Mouse (Mus musculus): ENCODE data around the gene Ubtfl1. TPM values are rescaled to one million over a fixed set of nuclear protein-coding genes. Genes with fewer than 3 reads are reported as not detected.
"Not testable (repeated sequence)": the region's sequence is repeated elsewhere in the genome, so short reads cannot be mapped to it uniquely, and the experiment has no call there.

The Ubtfl1 gene
- not detected in 2 replicates for polyA plus RNA-seq (2012; rRNA removed)

DNA sequence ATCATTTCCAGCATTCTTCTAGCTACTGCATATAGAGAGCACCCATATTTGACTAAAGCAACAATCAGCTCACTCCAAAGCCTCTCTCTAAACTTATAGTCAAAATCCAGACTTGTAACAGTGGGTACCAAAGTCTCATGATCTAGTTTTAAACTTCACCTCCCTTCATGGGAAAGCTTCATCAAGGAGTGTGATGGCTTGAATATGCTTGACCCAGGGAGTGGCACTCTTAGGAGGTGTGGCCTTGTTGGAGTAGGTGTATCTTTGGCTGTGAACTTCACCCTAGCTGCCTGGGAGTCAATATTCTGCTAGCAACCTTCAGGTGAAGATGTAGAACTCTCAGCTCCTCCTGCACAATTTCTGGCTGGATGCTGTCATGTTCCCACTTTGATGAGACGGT lies at the start of gene Ubtfl1:
Gene Ubtfl1 (plus strand): TSS at position 301 of the 400 bp plus-strand sequence.
- DNase-seq, result no peak
- 56% methylated on average over 1 of the region's 1 CpGs for whole genome bisulfite sequencing
- no peaks in the 10 kb centered on the region for H3K27me3 ChIP-seq (ENCODE audit: control insufficient read depth, insufficient read depth, low read length)
- TF ChIP-seq CTCF (IDR thresholded peaks at IDR 0.05; ENCODE audit: borderline replicate concordance, control insufficient read depth, extremely low read depth, insufficient read depth, low read length, poor library complexity), result no peak
- no peak for TF ChIP-seq POLR2A (IDR thresholded peaks at IDR 0.05; ENCODE audit: control insufficient read depth, extremely low read depth, insufficient read depth, low read length, poor library complexity)
- no peak within 1 kb of the TSS for H3K4me3 ChIP-seq (ENCODE audit: control insufficient read depth, insufficient read depth, low read length)
- no peak within 1 kb of the TSS for H3K27ac ChIP-seq (ENCODE audit: control insufficient read depth, insufficient read depth, low read length)
- no peaks in the 10 kb centered on the region for H3K4me1 ChIP-seq (replicated peaks; ENCODE audit: control insufficient read depth, insufficient read depth, low read length)
- no peaks in the 10 kb centered on the region for H3K36me3 ChIP-seq (ENCODE audit: control insufficient read depth, insufficient read depth, low read length)

DNA sequence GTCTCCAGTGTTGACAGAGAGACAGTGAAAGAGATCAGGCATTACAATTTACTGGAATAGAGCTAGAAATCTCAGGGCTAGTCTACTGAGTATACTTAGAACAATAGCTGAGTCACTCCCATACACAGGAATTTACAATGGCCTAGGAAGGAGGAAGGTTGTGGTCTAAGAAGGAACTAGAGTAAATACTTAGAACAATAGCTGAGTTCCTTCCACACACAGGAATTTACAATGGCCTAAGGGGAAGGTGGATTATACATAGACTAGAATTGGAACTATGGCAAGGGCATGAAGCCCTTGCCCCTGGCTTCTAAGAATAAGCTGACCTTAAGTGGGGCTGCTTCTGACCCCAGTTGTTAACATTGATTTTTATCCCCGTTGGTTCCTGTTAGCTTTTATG lies 31.2 kb upstream of the Ubtfl1 start:
- not testable (repeated sequence) for H3K27me3 ChIP-seq (ENCODE audit: control insufficient read depth, insufficient read depth, low read length); H3K4me3 ChIP-seq (ENCODE audit: control insufficient read depth, insufficient read depth, low read length); H3K36me3 ChIP-seq (ENCODE audit: control insufficient read depth, insufficient read depth, low read length); DNase-seq; H3K27ac ChIP-seq (ENCODE audit: control insufficient read depth, insufficient read depth, low read length); H3K4me1 ChIP-seq (replicated peaks; ENCODE audit: control insufficient read depth, insufficient read depth, low read length)
- WGBS, result 75% methylated on average over 1 of the region's 1 CpGs

DNA sequence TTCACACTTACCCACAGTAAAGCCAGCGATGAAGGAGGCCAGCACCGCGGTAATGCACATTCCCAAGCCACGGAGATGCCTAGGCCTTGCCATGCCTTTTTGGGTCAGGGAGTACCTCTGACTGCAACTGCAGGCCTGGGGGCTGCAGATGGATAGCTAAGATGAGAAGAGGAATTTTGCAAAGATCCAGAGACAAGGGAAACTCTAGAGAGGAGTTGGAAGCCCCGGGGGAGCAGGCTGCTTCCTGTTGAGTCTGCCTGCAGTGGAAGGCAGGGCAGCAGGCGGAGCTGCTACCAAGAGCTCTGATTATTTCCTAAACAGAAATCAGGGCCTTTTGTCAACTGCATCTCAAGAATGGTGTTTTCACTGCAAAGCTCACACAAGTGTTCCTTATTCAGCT lies 18.4 kb upstream of the Ubtfl1 start:
- Histone ChIP-seq H3K4me1 (replicated peaks; ENCODE audit: control insufficient read depth, insufficient read depth, low read length) (no peaks in the 10 kb centered on the region), H3K4me3 (ENCODE audit: control insufficient read depth, insufficient read depth, low read length) (no peak overlapping the region), H3K36me3 (ENCODE audit: control insufficient read depth, insufficient read depth, low read length) (no peaks in the 10 kb centered on the region), H3K27me3 (ENCODE audit: control insufficient read depth, insufficient read depth, low read length) (no peaks in the 10 kb centered on the region), H3K27ac (ENCODE audit: control insufficient read depth, insufficient read depth, low read length) (no peak overlapping the region)
- 38% methylated on average over 6 of the region's 6 CpGs for WGBS
- TF ChIP-seq POLR2A (IDR thresholded peaks at IDR 0.05; ENCODE audit: control insufficient read depth, extremely low read depth, insufficient read depth, low read length, poor library complexity), result no peak
- TF ChIP-seq CTCF (IDR thresholded peaks at IDR 0.05; ENCODE audit: borderline replicate concordance, control insufficient read depth, extremely low read depth, insufficient read depth, low read length, poor library complexity), result no peak
- no peak for DNase-seq

DNA sequence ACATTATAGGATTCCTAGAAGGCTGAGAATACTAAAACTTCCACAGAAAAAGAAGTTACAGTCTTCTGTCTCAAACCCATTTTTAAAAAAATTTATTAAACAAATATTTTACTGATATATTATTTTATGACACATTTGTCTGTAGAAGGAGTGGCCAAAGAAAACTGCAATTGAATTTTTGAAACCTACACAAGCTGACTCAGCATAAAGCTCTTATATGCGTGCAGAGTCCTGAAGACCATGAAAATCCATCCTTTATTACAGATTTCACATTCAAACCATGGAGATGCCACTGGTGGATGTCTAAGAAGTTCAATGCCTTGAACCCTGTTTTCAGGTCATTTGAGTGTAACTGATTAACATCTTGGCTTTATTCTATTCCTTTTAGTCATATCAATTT lies 4.6 kb upstream of the Ubtfl1 start:
- H3K4me3 ChIP-seq (ENCODE audit: control insufficient read depth, insufficient read depth, low read length), result no peak overlapping the region
- TF ChIP-seq CTCF (IDR thresholded peaks at IDR 0.05; ENCODE audit: borderline replicate concordance, control insufficient read depth, extremely low read depth, insufficient read depth, low read length, poor library complexity), result no peak
- no peak for TF ChIP-seq POLR2A (IDR thresholded peaks at IDR 0.05; ENCODE audit: control insufficient read depth, extremely low read depth, insufficient read depth, low read length, poor library complexity)

DNA sequence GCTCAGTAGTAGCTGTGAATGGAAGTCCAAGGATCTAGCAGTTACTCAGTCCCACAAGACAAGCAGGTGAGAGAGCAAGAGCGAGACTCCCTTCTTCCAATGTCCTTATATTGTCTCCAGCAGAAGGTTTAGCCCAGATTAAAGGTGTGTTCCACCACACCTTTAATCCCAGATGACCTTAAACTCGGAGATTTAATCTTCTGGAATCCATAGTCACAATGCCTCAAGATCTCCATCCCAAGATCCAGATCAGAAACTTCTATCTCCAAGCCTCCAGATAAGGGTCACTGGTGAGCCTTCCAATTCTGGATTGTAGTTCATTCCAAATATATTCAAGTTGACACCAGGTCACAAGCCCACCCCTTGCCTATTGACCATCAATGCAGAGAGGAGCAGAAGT lies 1.3 kb upstream of the Ubtfl1 start, which contains the start of gene Naalad2:
Gene Naalad2 (minus strand): TSS at position 101 of the 400 bp plus-strand sequence.
- not testable (repeated sequence) for DNase-seq; H3K4me3 ChIP-seq (ENCODE audit: control insufficient read depth, insufficient read depth, low read length); H3K4me1 ChIP-seq (replicated peaks; ENCODE audit: control insufficient read depth, insufficient read depth, low read length); H3K27ac ChIP-seq (ENCODE audit: control insufficient read depth, insufficient read depth, low read length); H3K36me3 ChIP-seq (ENCODE audit: control insufficient read depth, insufficient read depth, low read length); H3K27me3 ChIP-seq (ENCODE audit: control insufficient read depth, insufficient read depth, low read length)
- 71% methylated on average over 2 of the region's 2 CpGs for WGBS

More for the DNA sequence above, 4.6 kb upstream of the Ubtfl1 start:
- Histone ChIP-seq H3K36me3 (ENCODE audit: control insufficient read depth, insufficient read depth, low read length) (no peaks in the 10 kb centered on the region), H3K27ac (ENCODE audit: control insufficient read depth, insufficient read depth, low read length) (no peak overlapping the region), H3K4me1 (replicated peaks; ENCODE audit: control insufficient read depth, insufficient read depth, low read length) (no peaks in the 10 kb centered on the region), H3K27me3 (ENCODE audit: control insufficient read depth, insufficient read depth, low read length) (no peaks in the 10 kb centered on the region)
- DNase-seq, result no peak
- 79% methylated on average over 1 of the region's 1 CpGs for whole genome bisulfite sequencing

DNA sequence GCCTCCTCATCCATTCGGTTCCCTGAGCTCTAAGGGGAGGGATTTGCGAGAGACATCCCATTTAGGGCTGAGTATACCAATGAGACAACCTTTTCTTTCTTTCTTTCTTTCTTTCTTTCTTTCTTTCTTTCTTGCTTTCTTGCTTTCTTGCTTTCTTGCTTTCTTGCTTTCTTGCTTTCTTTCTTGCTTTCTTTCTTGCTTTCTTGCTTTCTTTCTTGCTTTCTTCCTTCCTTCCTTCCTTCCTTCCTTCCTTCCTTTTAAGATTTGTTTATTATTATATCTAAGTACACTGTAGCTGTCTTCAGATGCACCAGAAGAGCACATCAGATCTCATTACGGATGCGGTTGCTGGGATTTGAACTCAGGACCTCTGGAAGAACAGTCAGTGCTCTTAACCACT lies 8.2 kb downstream of the Ubtfl1 start:
- H3K36me3 ChIP-seq (ENCODE audit: control insufficient read depth, insufficient read depth, low read length); H3K4me1 ChIP-seq (replicated peaks; ENCODE audit: control insufficient read depth, insufficient read depth, low read length); H3K27me3 ChIP-seq (ENCODE audit: control insufficient read depth, insufficient read depth, low read length); H3K27ac ChIP-seq (ENCODE audit: control insufficient read depth, insufficient read depth, low read length); DNase-seq; H3K4me3 ChIP-seq (ENCODE audit: control insufficient read depth, insufficient read depth, low read length): not testable (repeated sequence)
- WGBS, result 84% methylated on average over 4 of the region's 4 CpGs

DNA sequence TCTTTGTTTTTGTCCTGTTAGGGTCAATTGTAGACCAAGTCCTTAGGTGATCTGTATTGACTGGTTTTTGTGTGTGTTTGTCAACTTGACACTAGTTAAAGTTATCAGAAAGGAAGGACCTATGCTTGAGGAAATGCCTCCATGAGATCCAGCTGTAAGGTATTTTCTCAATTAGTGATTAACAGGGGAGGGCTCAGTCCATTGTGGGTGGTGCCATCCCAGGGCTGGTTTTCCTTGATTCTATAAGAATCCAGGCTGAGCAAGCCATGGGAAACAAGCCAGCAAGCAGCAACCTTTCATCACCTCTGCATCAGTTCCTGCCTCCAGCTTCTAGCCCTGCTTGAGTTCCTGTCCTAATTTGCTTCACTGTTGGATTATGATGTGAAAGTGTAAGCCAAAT lies 26.1 kb downstream of the Ubtfl1 start, which contains the start of gene Mbd3l2:
Gene Mbd3l2 (plus strand): TSS at position 301 of the 400 bp plus-strand sequence.
- Histone ChIP-seq H3K4me1 (replicated peaks; ENCODE audit: control insufficient read depth, insufficient read depth, low read length) (no peaks in the 10 kb centered on the region), H3K36me3 (ENCODE audit: control insufficient read depth, insufficient read depth, low read length) (no peaks in the 10 kb centered on the region), H3K27ac (ENCODE audit: control insufficient read depth, insufficient read depth, low read length) (no peak within 1 kb of the TSS), H3K4me3 (ENCODE audit: control insufficient read depth, insufficient read depth, low read length) (no peak within 1 kb of the TSS), H3K27me3 (ENCODE audit: control insufficient read depth, insufficient read depth, low read length) (no peaks in the 10 kb centered on the region)
- no peak for DNase-seq
- TF ChIP-seq CTCF (IDR thresholded peaks at IDR 0.05; ENCODE audit: borderline replicate concordance, control insufficient read depth, extremely low read depth, insufficient read depth, low read length, poor library complexity), result no peak
- no peak for TF ChIP-seq POLR2A (IDR thresholded peaks at IDR 0.05; ENCODE audit: control insufficient read depth, extremely low read depth, insufficient read depth, low read length, poor library complexity)
